Mouse (Mus musculus) CD4-positive, CD25-positive, alpha-beta regulatory T cell, adult 2 months (primary cell): ENCODE data around the gene Gm42957.
A peak's percentile ranks its signal among the peaks of the same experiment; 100 is the strongest.
"Not testable (repeated sequence)": the region's sequence is repeated elsewhere in the genome, so short reads cannot be mapped to it uniquely, and the experiment has no call there.

ENCODE experiments used
- DNase-seq: peaks from one replicate; pipeline ENCODE4 v3.0.0-alpha.2; 2012; ENCODE audit warnings: low read depth, low spot score

The Gm42957 gene

DNA sequence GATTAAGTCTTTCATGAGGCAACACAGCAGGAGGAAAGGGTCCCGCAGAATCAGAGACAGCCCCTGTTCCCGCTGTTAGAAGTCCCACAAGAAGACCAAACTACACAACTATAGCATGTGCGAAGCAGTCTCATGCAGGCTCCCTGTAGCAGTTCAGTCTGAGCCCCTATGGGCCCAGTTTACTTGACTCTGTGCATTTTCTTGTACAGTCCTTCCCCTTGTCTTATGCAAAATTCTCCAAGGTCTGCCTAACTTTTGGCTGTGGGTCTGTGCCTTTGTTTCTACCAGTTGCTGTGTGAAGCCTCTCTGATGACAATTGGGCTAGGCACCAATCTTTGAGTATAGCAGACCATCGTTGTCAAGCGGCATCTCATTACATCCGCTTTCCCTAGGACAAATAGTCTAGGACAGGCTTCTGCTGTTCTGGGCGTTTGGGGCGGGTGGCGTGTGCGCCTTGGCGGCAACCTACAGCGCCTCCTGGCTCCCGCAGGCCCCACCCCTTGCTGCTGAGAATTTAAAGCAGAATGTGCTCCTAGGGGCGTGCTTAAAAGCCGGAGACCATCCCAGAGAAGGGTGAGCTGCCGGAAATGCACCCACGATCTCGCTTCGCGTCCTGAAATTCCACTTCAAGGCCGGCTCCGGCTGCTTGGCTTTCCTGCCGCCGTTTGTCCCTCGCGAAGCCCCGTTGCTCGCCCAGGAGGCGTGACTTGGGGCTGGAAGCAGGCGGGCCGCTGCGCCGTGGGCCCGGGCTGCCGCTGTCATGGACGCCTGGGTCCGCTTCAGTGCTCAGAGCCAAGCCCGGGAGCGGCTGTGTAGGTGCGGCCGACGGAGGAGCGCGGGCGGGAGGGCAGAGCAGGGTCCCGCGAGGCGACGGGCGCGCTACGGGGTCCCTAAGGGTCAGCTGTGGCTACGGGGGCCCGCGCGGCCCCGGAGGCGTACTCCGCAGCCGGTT is at the start of gene Gm42957, which contains the start of gene Pex11b:
Gene Gm42957 (plus strand): TSS at position 547 of the 952 bp plus-strand sequence.
Gene Pex11b (plus strand): TSS at position 449 of the 952 bp plus-strand sequence.
- DNase-seq = peak; percentile 88

DNA sequence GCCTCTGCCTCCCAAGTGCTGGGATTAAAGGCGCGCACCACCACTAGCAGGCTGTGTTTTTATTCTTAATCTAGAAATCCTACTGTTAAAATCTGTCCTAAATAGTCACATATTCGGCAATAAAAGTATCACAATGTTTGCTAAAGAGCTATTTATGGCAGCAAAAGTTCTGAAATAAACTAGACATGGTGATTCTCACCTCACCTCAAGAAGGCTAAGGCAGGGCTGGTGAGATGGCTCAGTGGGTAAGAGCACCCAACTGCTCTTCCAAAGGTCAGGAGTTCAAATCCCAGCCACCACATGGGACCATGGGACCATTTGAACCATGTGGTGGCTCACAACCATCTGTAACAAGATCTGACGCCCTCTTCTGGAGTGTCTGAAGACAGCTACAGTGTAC is 44.6 kb upstream of the Gm42957 start:
- DNase-seq = no peak

DNA sequence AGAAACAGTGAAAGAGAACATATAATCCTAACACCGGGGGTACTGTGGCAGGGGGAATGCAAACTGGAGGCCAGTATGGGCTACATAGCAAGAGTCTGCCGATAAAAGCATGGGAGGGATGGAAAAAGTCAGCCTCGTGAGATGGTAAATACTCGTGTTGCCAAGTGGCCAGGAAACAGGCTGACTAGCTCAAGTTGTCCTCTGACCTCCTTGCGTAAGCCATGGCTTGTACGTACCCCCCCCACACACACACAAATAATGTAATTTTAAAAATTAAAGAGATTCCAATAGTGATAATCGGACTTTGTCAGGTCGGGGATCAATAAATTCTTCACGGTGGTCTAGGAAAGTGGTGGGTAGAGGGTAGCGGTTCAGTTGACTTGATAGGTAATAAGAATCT is 41.9 kb upstream of the Gm42957 start:
- DNase-seq = peak; percentile 58

DNA sequence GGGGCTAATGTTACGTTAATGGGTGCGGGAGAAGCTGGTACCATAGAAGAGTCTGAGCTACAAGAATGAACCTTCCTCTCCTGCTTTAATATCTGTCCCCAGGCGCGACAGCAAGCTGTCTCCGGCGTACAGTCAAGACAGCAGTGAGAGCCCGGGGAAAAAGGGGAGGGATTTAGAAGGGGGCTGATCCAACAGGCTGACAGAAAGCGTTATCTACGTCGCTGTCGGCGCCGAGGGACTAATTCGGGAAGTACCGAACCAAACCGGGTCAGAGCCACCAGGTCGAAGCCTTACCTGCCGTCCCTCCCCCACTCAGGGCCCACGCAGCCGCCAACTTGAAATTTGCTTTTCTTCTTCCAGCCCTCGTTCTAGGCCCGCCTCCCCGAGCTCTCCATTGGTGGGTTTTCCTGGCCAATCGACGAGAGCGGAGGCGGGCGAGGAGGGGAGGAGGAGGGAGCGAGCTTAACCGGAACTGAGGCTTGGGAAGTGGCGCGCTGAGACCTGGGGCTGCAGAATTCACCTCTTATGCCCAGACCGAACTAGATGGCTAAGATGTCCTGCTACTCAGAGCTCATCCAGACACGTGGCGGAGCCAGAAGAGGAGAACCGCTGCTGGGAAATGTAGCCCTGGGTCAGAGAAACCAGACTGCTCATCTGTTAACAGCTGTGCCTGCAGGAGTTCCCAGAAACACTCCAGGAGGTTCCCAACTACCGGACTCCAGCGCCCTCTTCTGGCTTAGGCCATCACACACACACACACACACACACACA is 41.3 kb upstream of the Gm42957 start, which contains the start of gene Polr3gl:
Gene Polr3gl (minus strand): TSS at position 392 of the 771 bp plus-strand sequence.
- peak; percentile 95 for DNase-seq

DNA sequence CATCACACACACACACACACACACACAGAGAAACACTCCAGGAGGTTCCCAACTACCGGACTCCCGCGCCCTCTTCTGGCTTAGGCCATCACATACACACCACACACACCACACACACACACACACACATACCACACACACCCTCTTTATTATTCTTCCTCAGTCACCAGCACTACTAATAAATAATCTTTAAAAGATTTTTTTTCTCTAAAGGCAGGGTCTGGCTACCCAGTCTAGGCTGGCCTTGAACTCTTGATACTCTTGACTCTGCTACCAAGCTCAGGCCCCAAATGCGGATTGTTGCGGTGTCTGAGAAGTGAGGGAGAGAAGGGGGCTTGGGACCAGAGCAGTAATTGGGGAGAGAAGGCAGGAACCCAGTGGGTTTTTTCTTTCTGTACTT is 40.4 kb upstream of the Gm42957 start:
- no peak for DNase-seq

DNA sequence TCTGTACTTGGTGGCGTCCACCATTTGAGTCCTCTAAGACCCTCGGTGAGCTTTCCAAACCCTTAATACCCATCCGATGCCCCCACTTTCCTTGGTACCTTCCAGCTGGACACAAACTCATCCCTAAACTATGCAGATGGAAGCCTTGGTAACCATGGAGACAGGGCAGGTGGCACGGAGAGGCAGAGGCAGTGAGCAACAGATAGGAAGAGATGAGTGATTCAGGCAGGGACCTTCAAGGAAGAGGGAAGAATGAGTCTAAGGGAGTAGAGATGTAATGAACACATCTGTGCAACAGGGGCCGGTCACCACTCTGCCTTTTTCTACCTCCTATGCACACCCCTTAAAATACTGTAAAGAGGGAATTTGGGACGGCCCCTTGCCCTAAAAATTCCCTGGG is 39.6 kb upstream of the Gm42957 start:
- DNase-seq = no peak

DNA sequence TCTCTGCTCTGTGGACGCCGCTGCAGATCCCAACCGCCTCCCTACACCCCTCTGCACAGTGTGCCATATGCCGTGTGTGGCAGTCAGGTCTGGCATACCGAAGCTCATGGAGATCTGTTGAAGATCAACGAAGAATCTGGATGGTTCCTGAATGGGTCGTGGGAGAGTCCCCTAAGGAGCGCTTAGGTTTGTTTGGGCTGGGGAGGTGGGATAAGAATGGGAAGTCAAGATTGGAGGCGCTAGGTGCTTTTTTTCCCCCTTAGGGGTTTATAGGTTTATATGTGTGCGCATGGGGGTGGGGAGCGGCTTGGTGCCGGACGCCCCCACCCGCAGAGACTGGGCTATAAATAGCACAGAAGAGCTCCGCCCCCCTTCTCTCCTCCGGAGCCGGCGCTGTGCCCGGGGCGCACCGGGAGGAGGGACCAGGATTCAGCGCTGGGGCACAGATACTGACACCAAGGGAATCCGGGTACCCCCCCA is 39.0 kb upstream of the Gm42957 start, which contains the start of gene Ankrd34a:
Gene Ankrd34a (plus strand): TSS at position 409 of the 480 bp plus-strand sequence.
- peak; percentile 49 for DNase-seq

DNA sequence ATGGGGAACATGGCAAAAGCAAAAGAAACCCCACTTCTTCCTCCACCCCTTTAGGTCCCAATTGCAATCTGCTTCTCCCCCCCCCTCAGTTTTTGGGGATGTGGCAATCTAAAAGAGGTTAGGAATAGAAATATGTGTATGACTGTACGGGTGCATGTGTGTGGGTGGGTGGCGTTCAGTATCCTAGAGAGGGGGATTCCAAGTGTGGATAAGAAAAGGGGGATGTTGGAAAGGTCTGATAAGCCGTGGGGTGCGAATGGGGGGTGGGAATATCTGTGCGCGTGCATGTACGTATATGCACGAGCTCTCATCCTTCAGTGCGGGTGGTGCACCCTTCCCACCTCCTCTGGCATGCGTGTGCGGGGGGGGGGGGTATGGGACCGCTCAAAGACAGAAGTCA is 38.4 kb upstream of the Gm42957 start:
- DNase-seq = peak; percentile 25

DNA sequence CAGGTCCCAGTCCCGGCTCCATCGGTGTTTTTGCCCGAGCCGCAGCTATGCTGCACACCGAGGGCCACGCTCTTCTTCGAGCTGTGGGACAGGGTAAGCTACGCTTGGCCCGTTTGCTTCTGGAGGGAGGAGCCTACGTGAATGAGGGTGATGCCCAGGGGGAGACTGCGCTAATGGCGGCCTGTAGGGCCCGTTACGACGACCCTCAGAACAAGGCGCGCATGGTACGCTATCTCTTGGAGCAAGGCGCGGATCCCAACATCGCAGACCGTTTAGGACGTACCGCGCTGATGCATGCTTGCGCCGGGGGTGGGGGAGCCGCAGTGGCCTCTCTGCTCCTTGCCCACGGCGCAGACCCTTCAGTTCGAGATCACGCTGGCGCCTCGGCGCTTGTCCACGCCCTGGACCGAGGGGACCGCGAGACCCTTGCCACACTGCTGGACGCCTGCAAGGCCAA is 37.8 kb upstream of the Gm42957 start:
- peak; percentile 43 for DNase-seq

DNA sequence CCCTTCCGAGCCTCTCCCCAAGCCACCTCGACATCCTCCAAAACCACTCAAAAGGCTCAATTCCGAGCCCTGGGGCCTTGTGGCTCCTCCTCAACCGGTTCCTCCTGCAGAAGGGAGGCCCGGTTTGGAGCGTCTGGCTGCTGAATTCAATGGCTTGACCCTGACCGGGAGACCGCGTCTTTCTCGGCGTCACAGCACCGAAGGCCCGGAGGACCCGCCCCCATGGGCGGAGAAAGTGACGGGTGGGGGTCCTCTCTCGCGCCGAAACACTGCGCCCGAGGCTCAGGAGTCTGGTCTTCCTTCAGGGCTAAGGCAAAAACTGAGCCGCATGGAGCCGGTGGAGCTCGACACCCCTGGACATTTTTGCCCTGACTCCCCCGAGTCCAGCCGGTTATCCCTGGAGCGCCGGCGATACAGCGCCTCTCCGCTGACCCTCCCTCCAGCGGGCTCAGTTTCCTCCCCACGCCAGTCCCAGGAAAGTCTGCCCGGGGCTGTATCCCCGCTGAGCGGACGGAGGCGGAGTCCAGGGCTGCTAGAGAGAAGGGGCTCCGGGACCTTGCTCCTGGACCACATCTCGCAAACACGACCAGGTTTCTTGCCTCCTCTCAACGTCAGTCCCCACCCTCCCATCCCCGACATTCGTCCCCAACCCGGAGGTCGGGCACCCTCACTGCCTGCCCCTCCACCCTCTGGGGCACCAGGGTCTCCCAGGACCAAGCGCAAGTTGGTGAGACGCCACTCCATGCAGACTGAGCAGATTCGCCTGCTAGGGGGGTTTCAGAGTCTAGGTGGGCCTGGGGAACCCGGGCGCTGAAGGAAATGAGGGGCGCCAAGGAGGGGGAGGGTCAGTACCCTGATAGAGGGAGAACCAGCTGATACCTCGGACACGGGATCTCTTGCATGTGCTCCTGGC is 36.9 kb upstream of the Gm42957 start:
- peak; percentile 37 for DNase-seq

DNA sequence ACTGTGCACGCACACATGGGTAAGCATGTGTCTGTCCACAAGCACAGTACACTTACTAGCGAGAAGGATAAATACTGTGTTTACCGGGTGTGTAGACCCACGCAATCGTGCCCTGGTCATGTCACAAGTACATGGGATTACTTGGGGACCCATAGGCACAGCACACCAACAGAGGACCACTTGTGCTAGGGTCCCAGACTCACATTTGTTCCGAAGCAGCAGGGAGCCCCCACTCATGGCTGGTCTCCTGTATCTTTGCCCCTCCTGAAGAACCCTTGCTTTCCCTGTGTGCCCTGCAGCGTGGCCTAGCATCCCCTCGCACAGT is 36.2 kb upstream of the Gm42957 start:
- DNase-seq = no peak

DNA sequence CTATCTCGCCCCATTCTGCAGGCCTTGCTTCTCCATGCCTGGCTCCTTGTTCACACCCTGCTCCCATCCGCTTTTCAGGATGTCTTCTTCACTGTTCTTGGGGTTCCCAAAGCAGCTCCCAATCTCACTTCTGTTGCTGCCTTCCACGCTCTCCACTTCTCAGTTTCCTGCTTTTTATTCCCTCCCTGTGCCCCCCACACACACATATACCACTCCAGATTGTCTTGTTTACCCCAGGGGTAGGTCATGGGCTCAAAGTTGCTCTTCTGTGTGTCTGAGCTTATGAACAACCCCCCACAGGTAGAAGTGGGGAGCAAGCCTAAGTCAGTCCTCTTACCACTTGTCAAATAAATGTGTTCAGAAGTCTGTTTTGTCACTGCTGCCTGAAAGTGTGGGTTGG is 35.9 kb upstream of the Gm42957 start:
- no peak for DNase-seq

DNA sequence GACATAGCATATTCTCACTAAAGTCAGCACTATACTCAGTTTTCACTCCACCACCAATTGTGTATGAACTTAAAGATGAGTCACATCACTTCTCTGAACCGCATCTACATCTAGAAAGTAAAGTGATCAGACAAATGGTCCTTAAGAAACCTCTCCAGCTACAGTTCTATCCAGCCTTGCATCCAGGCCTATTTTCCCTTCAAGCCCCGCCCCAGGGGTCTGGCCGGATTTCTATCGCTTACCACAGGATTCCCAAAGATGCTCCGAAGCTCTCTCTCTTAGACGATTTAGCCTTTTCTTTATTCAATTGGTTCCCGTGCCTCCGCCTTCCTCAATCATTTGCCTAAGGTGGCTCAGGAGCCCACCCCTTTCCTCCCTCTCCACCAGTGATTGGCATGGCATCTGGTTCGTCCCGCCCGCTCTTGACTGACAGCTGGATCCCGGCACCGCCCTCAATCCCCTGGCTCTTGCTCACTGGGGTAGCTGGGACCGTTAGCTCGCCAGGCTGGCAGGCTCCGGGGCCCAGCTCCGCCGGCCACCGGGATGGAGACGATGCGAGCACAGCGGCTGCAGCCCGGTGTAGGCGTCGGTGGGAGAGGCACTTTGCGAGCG is 34.5 kb upstream of the Gm42957 start, which contains the start of gene Lix1l:
Gene Lix1l (plus strand): TSS at position 511 of the 612 bp plus-strand sequence.
- peak; percentile 92 for DNase-seq

DNA sequence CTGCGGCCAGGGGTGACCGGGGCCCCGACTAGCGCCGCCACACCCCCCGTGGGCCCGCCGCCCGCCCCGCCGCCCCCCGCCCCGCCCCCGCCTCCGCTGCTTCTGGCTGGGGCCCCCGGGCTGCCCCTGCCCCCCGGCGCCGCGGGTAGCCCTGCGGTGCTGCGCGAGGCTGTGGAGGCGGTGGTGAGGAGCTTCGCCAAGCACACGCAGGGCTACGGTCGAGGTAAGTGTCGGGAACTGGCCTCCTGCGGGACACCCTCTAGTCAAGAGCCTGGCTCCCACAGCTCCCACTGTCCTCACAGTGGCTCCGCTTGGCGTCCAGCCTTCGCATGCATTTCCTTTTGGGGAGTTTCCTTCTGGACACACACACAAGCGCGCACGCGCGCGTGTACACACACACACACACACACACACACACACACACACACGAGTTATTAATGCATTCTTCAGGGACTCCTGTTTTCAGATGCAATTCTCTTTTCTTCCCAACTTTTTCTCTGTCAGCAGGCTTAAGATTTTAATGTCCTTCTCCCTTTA is 34.0 kb upstream of the Gm42957 start:
- peak; percentile 57 for DNase-seq

DNA sequence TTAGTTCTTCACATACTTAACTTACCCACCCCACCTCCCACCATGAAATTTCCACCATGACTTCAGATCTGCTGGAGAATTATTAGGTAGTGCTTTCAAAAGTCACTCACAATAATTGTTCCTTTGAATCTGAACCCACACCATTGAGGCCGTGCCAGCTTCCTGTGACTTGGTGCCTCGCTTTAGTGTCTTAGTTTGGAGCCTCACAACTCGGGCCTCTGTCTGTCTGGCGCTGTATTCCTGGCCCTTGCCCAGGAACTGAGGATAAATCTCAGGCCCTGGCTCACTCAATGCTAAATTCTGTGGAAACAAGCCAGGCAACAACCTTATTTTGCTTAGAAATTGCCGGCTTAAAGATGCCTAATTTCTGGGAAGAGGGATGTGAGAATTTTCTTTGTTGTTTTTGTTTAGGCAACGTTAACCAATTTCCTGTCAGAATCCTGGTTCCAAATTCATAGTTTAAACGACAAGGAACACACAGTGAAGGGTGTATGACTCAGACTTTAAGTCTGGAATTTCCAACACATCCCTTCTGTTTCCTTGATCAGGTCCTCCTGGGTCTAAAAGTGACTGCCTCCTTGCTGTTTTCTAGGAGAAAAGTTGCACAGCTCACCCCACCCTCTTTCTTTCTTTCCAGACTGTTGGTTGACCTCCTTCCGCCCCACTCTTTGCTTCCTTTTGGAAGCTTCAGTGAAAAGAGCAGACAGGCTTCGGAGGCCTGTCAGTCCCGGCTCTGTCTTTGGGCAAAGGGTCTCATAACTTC is 33.2 kb upstream of the Gm42957 start:
- DNase-seq = no peak

DNA sequence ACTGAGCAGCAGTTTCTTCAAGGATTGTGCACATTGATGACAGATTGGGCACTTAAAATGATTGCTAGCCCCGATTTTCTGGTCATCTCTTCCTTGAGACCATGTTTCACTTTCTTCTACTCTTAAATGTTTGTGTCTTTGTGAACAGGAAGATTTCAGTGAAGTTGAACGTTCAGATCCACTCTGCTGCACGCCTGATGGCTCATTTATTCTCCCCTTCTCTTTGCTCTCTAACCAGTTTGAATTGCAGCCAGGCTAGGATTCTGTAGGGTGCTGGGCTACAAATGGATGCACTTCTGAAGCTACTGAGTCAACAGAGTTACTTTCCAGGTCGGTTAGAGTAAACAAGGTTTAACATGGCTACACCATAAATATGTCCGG is 32.6 kb upstream of the Gm42957 start:
- DNase-seq = no peak

DNA sequence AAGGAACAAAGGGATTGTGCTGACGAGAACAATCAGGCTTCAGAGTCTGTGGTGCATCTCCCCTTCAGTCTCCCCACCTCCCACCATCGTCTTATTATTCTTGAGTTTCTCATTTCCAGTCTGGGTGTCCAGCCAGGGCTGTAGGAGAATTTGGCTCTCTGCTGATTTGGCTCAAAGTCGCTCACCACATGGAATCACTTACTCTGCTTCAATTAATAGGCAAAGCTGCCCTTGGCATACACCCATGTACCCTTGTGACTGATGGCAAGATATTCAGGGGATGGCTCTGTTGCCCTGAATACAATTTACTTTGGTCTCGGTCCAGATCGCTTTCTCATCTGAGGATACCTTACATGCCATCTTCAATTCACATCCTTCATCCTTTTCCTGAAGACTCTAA is 32.0 kb upstream of the Gm42957 start:
- DNase-seq = no peak

DNA sequence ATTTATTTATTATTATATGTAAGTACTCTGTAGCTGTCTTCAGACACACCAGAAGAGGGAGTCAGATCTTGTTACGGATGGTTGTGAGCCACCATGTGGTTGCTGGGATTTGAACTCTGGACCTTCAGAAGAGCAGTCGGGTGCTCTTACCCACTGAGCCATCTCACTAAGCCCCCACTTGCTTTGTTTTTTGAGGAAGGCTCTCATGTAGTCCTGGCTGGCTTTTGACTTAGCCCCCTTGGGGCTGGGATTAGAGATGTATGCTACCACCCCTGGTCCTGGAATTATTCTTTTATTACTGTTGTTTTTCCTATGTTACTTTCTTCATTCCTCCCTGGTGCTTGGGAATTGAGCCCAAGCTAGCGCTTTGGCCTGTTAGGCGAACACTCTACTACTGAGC is 29.3 kb upstream of the Gm42957 start:
- not testable (repeated sequence) for DNase-seq

DNA sequence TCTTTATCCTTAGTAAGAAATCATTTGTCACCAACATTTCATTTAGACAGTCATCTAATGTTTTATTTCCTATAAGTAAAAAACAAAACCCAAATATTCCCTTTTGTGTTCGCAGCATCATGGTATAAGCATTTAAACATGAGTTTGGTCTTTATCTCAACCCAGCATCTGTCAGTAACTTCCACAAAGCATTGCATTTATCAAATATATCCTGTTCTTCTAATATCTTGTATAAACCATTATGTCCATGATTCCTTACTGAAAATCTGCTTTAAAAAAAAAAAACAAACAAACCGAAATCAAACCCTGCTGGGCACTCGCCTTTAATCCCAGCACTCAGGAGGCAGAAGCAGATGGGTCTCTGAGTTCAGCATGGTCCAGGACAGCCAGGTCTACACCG is 28.7 kb upstream of the Gm42957 start:
- DNase-seq = no peak

DNA sequence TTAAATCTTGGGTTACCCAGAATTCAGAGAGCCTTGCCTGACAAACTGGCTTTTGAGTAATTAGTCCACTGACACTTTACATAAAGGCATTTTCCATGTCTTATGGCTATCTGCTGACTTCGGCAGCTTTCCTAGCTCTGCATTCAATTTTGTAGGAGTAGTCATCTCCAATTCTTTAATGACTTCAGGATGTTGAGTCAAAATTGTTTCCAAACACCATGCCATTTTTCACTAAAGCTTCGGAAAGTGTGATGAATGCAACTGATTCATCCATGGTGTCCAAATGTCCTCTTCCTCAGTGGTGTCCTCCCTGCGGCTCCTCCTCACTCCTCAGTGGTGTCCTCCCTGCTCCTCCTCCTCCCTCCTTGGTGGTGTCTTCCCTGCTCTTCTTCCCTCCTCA is 17.3 kb upstream of the Gm42957 start:
- DNase-seq = no peak
